Mouse (Mus musculus) stomach, postnatal 0 days (tissue): ENCODE measurements around the gene Slc6a6.

Experiments used
- CTCF ChIP-seq: IDR thresholded peaks from 2 replicates; pipeline ENCODE4 v1.5.1; 2016; ENCODE audit warnings: antibody characterized with exemption, low read depth, mild to moderate bottlenecking, moderate library complexity
- EP300 ChIP-seq: optimal IDR thresholded peaks from 2 replicates; pipeline ENCODE3; 2016; ENCODE audit warnings: antibody characterized with exemption

- TF ChIP-seq CTCF (no peak), EP300 (no peak)
Measured at GRCm38 (mm10) chr6:91745246-91745645, 61.4 kb downstream of the Slc6a6 start.
